Mouse (Mus musculus) CD8-positive naive resting alpha-beta T cell, adult 2 months (primary cell): ENCODE measurements around the gene Pkd1.

Source experiments
- DNase-seq, 2 experiments: peaks; one replicate each; pipeline ENCODE4 v3.0.0; 2022; ENCODE audit warnings: low read depth in 2 of 2, low spot score in 2 of 2

Pkd1 gene

DNA sequence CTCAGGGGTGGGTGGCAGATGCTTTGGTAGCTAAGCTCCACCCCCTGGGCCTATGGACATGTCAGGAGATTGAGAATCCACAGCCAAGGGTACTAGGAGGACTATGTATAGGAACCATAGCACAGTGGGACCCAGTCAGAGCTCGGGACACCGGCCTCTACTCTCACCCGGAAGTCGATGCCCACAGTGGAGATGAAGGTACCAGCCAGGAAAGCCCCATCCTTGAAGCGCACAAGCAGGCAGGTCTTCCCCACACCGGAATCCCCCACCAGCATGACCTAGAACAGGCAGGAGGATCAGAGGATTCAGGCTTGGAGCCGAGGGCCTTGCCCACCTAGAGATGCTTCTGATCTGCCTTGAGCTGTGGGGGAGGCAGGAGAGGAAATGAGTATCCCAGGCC, 17.6 kb upstream of the Pkd1 start:
- no peak for DNase-seq

DNA sequence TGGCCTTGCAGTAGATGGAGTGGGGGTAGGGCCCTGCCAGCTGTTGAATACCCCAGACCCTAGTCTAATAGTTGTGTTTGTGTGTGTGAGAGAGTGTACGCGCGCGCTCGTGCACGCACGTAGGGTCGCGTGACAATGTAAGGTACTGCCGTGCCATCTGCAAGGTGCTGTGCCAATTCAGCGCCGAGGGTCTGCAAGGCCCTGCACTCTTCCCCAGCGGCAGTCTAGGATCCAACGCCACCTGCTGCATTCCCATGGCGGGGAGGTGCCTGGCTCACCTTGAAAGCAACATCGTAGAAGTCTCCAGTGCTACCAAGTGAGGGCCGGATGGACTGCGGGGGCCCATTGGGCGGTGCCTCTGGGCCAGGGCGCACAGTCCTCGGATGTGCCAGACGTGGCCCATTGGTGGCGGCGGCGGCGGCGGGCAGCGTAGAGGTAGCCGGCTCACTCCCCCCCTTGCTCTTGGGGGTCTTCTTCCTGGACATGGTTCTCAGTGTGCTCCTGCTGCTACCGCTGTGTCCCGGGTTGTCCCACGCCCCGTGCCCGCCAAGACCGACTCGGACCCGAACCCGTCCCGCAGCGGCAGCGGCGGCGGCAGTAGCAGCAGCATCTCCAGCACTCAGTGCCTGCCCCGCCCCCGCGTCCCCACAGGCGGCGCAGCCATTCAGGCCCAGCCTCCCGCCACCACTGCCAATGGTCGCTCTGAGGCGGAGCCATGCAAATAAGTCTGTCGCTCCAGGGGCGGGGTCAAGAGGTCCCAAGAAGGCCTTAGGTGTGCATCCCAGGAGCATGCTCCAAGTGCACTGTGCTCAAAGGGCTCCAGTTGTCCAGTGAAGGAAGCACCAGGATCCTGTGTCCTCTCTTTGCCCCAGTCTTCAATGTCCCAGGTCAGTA, 16.3 kb upstream of the Pkd1 start:
- DNase-seq, result peak; percentile 41 to 53

DNA sequence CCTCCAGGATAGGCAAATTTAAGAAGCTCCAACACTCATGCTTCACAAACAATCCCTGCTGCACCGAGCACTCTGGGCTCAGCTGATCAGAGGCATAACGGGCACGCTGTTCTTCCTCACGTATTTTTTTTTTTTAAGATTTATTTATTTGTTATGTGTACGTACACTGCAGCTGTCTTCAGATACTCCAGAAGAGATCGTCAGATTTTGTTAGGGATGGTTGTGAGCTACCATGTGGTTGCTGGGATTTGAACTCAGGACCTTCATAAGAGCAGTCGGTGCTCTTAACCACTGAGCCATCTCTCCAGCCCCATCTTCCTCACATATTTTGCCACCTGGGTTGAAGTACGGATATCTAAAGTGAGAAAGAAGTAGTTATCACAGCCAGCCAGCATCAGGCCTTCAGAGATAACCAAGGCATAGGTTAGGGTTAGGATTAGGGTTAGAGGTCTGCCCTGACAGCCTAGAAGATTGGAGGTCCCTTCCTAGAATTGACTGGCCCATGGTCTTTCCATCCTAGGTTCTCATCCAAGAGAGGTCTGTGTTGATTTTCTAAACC, 15.4 kb upstream of the Pkd1 start, which contains the start of gene Rab26:
Gene Rab26 (minus strand): TSS at position 51 of the 559 bp plus-strand sequence.
- no peak for DNase-seq

- no peak for DNase-seq
Measured at GRCm38 (mm10) chr17:24535300-24535699, 14.3 kb upstream of the Pkd1 start.

DNA sequence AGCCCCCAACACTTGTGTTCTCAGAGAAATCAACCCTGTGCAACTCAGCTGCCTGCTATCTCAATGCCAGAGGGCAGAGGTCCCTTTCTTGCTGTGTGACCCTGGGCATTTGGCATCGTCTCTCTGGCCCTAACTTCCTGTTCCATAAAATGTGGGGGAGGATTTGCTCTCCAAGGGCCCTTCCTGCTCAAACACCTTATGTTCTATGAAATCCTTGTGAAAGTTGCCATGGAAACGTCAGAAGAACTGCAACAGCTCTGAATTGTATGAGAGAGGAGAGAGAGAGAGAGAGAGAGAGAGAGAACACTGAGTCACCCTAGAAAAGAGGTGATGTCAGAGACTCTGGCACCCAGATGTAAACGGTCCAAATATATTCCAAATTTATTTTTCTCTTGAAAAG, 12.1 kb upstream of the Pkd1 start:
- no peak for DNase-seq

- DNase-seq, result peak in 1 of 2 experiments; percentile 42
Measured at GRCm38 (mm10) chr17:24538950-24539349, 10.7 kb upstream of the Pkd1 start.

DNA sequence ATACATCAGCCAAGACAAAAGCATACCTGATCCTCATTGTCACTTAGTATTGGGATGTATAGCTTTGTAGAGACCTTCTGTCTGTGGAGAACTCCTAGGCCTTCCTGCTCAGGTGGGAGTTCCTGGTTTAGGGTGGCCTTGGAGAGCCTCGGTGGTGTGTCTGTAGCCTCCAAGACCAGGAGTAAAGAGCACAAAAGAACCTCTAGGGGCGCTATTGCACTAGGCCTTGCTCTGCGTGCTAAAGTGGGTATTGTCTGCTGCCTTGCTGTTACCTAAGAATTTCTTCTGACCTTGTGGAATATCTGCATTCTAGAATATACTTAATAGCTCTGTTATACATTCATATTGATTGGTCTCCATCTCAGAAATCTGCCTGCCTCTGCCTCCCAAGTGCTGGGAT, 9.3 kb upstream of the Pkd1 start:
- DNase-seq, result peak; percentile 52 to 63

- no peak for DNase-seq
Measured at GRCm38 (mm10) chr17:24544613-24545012, 5.0 kb upstream of the Pkd1 start.

DNA sequence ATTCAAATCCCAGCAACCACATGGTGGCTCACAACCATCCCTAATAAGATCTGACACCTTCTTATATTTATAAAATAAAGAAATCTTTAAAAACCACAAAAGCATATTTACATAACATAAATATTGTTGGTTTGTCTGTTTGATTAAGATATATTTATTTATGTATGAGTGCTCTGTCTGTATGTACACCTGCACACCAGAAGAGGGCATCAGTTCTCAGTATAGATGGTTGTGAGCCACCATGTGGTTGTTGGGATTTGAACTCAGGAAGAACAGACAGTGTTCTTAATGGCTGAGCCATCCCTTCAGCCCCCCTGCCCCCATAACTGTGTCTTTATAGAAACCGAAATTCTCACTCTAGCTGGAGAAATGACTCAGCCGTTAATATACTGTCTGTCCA, 4.4 kb upstream of the Pkd1 start:
- no peak for DNase-seq

DNA sequence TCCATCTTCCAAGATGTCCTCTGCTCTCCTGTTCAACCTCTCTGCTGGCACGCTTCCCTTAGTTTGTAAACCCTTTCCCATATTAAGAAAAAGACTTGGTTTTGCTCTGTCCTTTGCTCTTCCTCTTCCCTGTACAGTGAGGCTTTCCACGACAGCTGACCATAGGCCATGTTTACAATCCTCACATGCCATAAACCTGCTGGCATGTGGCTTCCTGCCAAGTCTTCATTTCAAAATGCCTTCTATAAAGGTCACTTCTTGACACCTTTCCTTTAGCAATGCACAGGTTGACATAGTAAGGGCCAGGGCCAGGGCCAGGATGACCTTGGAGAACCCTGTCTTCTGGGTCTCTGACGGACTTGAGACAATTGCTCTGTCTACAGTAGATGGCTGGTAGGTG, 3.4 kb upstream of the Pkd1 start:
- DNase-seq, result no peak

GRCm38 (mm10) chr17:24548435-24548834, 1.2 kb upstream of the Pkd1 start:
- DNase-seq, result peak; percentile 13 to 50

GRCm38 (mm10) chr17:24548921-24549617, 565 bp upstream of the Pkd1 start:
- DNase-seq, result peak; percentile 27 to 35

- DNase-seq, result no peak
Measured at GRCm38 (mm10) chr17:24550416-24551049, 899 bp downstream of the Pkd1 start.

- no peak for DNase-seq
Measured at GRCm38 (mm10) chr17:24551050-24551444, 1.4 kb downstream of the Pkd1 start.

DNA sequence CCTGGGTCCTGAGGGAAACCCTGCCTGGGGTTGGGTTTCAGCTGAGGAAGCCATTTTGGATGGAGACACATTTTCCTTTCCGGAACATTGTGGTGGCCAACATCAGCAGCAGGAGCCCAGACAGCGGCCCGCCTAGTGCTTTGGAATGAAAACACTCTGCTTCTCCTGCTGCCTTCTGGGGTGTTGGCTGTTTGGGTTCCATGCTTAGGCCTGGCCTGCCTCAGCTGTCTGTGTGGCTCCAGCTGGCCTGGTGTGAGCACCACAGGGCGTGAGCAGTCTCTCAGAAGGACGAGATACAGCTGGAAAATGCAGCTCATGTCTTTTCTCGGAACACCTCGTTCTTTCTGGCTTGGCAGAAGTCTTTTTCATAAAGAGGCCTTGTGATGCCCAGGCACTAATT, 7.5 kb downstream of the Pkd1 start:
- DNase-seq, result no peak

DNA sequence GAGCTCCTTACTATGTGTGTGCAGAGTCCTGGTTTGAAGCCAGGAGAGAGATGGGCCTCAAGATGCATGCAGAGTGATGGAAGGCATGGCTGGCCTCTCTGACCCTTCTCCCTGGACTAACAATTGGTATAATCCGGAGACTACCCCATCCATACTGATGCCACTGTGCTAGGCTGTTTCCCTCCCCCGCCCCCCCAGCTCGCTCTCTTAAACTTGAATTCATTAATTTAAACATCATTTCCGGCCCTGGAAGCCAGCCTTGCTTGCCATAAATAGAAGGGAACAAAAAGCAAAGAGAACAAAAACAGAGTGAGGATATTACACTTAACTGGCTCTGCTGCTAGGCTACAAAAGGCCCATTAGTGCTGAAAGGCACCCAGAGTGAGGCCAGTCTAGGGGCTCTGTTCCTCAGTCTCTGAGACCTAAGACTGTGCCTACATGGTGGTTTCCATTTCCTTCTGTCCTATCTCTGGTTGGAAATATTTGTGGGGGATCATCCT, 9.0 kb downstream of the Pkd1 start:
- DNase-seq, result no peak

DNA sequence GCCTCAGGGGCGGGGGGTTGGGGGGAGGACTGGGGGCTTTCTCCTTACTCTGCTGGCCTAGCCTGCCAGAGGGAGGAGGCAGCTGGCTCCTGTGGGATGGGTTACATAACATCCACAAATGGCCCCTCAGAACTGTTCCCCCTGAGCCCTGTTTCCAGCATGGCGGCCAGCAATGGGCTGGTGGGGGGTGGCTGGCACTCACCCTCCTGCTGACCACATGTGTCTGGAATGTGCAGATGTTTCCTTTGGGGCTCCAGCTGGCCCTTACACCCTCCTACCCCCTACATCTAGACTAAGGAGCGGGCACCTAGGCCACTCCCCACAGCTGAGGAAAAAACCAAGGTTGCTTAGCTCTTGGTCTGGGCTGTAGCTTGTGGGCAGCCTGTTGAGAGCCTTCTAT, 9.5 kb downstream of the Pkd1 start:
- DNase-seq, result no peak

DNA sequence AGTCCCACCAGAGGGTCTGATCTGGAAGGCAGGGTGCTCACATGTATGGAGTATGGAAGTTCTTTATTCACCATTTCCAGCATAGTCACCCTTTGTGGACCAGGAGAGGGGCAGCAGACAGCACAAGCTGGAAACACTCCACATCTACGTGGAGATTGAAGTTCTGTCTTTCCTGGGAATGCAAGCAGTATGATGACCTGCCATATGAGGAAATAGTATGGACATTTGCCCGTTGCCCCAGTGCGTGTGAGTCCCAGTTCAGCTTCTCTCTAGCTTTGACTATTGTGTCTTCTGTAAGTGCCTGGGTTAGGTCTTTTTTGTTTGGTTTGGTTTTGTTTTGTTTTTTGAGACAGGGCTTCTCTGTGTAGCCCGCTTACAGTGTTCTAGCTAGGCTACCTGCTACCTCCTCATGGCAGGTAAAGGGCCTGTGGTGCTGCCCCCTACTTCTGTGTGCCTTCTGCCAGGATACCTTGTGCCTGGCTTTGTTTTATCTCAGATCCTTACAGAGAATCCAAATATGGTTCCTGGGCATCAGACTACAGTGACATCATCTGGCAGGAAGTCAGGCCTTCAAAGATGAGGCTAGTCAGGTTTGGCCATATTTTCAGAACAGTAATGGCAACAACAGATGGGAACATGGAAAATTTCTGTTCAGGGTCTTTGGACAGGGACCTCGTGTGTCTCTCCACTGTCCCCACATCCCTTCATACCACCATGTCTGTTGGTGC, 10.8 kb downstream of the Pkd1 start:
- no peak for DNase-seq

GRCm38 (mm10) chr17:24561592-24561991, 12.0 kb downstream of the Pkd1 start:
- DNase-seq, result no peak

GRCm38 (mm10) chr17:24563638-24564037, 14.0 kb downstream of the Pkd1 start:
- no peak for DNase-seq

DNA sequence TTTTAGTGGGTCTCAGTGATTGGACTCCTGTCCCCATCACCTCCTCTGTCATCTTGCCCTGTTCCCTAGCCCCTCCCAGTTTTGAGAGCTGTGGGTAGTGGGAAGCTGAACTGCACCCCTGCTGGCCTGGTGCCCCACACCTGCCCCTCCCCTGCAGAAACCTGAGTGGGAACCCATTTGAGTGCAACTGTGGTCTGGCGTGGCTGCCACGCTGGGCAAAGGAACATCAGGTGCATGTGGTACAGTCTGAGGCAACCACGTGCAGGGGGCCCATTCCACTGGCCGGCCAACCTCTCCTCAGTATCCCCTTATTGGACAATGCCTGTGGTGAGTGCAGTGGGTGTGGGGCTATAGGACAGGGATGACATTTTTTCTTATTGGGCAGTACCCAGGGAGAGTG, 14.8 kb downstream of the Pkd1 start:
- DNase-seq, result no peak
